Mouse (Mus musculus): ENCODE measurements around the gene Slc30a5. TPM values are rescaled to one million over a fixed set of nuclear protein-coding genes. Genes with fewer than 3 reads are reported as not detected.
A peak's percentile ranks its signal among the peaks of the same experiment; 100 is the strongest.
"Not testable (repeated sequence)": the region's sequence is repeated elsewhere in the genome, so short reads cannot be mapped to it uniquely, and the experiment has no call there.

Gene Slc30a5
- total RNA-seq, 2 experiments from 2014 or later = 32.7 to 38.1 TPM

DNA sequence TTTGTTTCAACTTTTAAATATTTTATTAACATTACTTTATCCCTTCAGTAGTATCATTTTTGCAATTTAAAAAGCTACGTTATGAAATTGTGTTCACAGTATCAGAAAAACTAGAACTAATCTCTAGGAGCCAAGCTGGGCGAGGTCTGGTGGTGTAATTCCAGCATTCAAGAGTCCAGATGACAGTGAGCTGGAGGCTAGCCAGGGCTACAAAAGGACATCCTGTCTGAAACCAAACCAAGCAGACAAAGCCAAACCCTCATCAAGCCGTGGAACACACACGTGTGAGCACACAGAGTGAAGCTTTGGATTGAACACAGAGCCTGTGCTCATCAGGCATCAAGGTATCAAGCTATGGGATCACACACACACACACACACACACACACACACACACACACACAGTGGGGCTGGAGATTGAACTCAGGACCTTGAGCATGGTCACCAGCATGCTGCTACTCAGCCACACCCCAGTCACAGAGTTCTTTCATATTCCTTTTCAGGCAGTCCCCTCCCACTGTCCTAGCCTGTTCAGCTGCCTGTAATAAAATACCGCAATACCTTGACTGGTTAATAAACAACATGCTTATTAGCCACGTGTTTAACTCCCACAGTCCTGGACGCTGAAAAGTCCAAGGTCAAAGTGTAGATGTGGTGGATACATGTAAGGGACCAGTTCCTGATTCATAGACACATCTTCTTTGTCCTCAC, 9.9 kb upstream of the Slc30a5 start:
- DNase-seq (ENCODE audit: low spot score in 2 of 2) = peak; percentile 31 to 32

DNA sequence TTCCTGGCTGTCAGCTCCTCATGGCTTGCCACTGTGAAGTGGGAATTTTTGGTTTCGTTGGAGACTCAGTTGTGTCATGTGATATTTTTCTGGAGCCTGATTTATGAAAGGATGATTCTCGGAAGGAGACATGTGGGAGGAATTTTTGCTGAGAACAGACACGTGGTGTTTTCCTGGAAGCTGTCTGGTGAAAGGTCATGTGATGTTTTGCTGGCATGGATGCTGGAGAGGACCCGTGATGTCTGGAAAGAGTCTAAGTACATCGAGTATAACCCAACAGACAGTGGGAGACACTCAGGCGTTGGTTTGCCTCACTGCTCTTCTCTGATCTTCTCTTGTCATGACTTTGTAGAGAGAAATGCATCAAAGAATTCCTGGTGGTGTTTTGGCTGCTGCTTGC, 8.5 kb upstream of the Slc30a5 start:
- no peak for DNase-seq (ENCODE audit: low spot score in 2 of 2)

DNA sequence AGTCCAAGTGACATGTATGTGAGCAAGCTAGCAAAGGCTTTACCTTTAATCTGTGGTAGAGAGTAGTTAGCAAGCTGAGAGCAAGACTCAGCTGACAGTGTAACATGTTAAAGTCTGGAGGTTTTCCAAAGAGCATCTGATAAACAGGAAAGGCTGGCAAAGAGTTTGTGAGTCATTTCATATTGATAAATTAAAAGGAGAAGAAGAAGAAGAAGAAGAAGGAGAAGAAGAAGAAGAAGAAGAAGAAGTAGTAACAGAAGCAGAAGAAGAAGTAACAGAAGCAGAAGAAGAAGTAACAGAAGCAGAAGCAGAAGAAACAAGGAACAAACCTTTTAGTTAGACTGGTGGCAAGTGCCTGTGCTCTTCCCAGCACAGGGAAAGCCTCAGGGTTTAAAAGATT, 1.6 kb upstream of the Slc30a5 start:
- DNase-seq (ENCODE audit: low spot score in 2 of 2) = no peak

DNA sequence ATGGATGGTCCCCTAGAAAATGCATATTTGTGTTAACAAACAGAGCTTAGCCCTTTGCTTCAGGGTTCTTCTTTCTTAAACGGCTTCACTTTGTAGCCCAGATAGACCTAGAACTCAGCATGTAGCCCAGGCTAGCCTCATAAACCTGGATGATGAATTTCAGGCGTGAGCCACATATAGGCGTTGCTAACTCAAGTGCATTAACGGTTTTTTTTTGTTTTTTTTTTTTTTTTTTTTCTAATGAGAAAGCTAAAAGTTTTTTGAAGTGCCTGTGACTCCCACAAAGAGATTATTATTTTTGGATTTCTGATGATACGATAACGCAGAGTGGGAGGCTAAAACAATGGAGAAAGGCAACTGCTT, 394 bp upstream of the Slc30a5 start:
- no peak for DNase-seq (ENCODE audit: low spot score in 2 of 2)

DNA sequence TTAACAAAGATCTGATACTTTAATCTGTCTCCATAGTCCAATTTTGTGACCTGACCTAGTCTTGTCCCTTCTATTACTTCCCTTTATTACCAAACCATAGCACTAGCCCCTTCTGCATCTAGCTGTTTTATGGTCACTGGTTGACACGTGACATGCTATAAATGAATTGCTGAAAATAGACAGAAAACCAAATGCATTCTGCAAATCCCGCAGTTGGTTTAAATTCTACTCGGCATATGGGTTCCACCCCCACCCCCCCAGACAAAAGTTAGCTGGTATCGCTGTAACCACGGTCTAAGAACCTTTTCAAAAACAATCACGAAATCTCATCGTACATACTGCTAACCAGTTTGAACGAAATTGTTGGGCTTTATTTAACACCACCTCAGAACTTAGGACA, 1.0 kb downstream of the Slc30a5 start:
- DNase-seq (ENCODE audit: low spot score in 2 of 2) = no peak

DNA sequence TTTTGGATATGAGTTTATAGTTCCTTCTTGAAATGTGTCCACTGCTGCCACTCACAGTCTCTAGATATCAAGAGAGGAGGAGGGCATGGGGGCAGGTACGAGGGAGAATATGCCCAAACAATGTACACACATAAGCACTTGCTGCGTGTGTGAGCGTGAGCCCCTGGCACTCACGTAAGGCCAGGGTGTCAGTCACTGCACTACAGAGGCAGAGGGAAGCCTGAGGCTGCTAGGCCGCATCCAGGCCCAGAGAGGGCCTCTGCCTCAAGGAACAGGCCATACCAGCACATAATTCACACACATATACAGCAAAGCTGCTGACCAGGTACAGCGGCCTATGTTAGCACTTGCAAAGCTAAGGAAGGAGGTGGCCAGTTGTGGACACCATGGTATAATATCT, 2.1 kb downstream of the Slc30a5 start:
- no peak for DNase-seq (ENCODE audit: low spot score in 2 of 2)

DNA sequence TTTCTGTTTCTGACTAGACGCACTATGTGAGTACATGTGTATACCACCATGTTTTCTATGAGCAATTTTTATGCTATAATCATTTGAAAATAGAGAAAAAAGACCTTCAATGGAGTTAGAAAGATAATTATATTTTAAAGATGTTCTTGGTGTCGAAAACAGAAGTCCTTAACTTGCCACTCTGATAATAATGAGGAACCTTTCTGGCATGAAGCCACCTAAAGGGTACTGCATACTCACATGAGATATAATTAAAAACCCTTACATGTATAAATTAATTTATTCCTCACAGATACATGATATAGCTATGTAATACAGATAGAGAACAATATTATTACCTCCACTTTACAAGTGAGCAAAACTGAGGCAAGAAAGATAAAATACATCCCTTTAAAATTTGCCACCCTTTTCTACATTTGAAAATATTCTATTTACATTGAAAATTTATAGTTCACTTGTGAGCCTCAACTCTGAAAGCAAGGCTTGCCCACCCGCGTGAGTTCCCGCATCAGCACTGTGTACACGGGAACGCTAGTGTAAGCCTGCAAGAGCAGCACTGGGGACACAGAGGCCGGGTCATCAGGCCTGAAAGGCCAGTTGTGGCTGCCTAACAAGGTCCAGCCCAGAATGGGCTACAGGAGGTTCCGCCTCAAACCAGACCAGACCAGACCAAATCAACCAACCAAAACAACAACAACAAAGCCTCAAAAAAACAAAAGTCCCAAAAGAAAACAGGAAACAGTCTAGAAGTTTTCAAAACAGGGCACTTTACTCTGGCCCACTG, 7.4 kb downstream of the Slc30a5 start:
- no peak for DNase-seq (ENCODE audit: low spot score in 2 of 2)

DNA sequence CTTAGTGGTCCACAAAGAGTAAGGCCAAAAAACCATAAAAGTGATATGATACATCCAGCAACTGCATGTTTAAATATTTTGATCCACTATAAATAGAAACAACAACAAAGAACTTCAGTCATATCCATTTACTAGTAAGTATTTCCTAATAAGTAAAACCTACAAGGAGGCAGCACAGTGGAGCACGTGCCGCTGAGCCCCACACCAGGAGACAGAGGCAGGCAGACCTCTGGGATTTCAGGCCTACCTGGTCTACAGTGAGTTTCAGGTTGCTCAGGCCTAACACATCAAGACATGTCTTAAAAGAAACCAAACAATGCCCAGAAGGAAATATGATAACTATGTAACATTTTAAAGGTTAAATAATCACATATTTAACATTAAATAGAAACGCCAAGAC, 8.3 kb downstream of the Slc30a5 start:
- no peak for DNase-seq (ENCODE audit: low spot score in 2 of 2)

DNA sequence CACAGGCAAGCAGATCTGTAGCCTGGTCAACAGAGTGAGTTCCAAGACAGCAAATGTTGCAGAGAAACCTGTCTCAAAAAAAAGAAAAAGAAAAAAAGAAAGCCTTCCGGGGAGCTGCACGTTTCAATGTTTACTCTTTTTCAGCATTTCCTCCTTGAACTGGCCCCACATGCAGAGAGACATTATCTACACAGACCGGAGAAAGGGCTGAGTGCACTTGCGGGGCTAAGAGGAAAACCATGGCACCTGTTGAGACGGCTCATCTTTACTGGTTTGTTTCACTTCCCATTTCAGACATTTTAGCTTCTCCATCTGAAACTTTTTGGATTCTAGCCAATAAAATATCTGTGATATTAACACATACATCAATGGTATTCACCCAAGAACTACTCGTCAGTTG, 8.9 kb downstream of the Slc30a5 start:
- DNase-seq (ENCODE audit: low spot score in 2 of 2) = no peak

DNA sequence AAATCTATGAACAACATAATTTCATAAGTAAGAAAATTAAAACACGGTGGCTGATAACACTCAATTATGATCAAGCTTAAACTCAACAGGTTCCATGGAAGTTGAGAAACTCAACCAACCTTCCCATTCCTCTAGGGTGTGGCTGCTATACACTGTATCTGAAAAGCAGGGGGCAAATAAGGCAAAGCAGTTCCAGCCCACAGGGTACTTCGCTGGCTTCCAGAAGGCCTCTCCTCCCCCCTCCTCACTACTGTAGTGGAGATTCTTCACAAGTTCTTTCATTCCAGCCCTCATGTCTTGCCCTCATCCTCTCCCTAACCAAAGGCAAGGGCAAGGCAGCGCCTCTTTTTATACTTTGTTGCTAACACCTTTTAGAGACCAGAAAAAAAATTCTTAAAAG, 9.4 kb downstream of the Slc30a5 start:
- DNase-seq (ENCODE audit: low spot score in 2 of 2) = no peak

DNA sequence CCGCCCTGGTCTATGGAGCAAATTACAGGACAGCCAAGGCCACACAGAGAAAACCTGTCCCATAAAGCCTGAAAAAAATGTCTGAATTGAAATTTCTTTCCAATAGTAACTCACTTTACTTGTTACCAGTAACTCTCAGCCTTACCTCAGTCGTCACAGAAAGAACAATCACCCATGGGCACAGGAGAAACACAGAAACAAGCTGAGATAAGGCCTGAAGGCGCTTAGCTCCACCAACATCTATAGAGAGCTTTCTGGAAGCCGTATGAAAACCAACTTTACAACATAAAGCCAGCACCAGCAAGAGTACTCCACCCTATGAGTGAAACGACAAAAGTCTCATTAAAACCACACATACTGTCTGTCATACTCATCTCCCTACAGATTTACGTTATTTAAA, 18.8 kb downstream of the Slc30a5 start:
- DNase-seq (ENCODE audit: low spot score in 2 of 2) = no peak

DNA sequence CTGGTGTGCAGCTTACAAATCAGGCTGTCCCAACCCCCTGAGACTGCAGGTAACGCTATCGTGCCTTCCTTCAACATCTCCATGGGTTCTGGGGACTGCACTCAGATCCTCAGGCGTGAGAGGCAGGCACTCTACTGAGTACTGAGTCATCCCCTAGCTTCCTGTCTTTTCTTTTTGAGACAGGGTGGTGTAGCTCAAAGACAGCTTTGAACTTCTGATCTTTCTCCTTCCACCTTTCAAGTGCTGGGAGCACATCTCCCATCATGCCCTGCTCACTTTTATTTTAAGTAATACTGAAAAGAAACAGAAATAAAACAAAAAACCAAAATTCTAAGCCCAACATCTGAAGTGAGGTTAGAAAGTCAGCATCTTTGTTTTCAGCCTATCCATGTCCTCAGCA, 27.5 kb downstream of the Slc30a5 start:
- no peak for DNase-seq (ENCODE audit: low spot score in 2 of 2)

DNA sequence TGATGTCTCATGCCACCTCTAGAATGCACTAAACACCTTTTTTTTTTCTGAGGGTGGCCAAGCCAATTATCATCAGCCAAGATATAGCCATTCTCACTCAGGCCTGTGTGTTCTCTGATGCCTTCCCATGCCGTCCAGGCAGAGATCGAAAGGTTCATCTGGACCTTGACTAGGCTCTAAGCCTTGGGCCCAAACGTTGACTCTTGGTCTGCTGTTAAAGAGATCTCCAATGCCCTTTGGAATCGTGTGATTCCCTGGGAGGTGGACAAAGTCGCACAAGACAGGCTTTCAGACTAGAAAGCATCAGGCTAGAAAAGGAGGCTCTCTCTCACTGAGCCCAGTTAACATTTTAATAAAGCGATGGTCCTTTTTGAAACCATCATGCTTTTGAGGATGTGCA, 36.1 kb downstream of the Slc30a5 start:
- DNase-seq (ENCODE audit: low spot score in 2 of 2) = no peak

DNA sequence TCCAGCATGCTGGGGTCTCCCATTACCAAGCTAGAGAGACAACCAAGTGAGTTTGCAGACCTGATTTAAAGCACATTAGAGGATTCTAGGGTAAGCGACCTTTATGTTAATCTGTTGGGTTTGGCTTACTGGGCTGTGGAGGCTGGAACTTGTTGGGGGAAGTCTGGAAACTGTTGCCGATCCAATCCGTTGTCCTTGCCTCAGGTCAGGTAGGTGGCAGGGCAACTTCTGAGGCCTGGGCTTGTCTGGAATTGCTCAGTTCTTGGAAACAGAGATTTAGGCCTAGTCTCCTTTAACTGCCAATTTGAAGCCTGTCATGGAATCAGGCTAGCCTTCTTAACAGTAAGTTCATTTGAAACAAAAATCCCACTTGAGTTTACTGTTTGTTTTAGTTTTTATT, 44.1 kb downstream of the Slc30a5 start:
- no peak for DNase-seq (ENCODE audit: low spot score in 2 of 2)

DNA sequence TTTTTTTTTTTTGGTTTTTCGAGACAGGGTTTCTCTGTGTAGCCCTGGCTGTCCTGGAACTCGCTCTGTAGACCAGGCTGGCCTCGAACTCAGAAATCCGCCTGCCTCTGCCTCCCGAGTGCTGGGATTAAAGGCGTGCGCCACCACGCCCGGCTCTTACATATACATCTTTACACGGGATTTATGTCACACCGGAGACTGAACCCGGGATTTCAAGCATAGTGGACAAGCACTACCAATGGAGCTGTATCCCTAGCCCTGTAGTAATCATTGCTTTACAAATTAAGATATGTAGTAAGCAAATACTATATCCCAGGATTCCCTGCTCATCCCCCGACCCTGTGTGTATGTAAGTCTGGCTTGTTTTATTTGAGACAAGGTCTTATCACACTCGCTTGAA, 45.2 kb downstream of the Slc30a5 start:
- not testable (repeated sequence) for DNase-seq (ENCODE audit: low spot score in 2 of 2)

DNA sequence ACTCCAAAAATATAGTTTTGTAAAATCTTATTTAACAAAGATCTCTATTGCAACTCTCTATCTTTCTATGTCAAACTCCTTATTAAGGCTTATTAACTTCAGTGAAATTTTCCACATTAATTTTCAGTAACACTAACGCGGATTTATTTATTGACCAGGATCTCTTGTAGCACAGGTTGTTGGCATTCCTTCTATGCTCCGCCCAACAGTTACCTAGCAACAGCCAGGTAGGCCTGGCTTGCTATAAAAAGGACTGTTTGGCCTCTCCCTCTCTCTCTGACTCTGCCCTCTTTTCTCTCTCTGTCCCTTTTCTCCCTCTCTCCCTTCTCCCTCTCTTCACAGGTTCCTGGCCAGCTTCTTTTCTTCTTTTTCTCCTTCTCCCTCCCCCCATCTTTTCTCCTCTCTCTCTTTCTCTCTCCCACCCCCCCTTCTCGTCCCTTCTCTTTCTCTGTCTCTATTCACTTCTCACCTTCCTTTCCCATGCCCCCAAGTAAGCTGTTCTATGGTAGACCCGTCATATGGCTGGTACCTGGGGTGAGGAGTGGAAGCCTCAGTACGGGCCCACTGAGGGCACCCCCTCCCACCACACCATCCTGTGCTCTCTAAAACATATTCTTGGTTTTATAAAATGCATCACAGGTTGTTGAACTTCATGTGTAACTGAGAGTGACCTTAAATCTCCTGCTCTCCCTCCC, 45.8 kb downstream of the Slc30a5 start:
- no peak for DNase-seq (ENCODE audit: low spot score in 2 of 2)

DNA sequence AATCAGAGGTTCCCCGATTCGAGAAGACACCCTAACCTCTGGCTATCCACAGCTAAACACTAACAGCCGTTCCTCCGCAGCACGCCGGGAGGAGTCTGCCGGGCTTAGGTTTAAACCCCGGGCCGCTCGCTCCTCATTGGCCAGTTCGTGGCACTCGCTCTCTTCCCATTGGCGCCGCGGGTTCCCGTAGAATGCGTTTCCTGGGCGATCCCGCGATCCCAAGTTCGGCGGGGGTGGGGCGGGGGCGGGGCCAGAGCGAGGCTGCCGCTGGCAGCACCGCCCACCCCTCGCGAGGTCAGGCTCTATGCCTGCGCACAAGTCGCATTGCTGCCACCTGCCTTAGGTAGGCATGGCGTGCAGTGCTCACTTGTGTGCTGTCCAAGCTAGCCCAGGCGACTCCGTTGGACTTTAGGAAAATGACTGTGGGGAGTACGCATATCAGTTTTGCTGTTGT, 46.8 kb downstream of the Slc30a5 start, which contains the start of gene Ccnb1:
Ccnb1 (minus strand) TSS at position 157 of the 454 bp plus-strand sequence.
- peak; percentile 89 to 93 for DNase-seq (ENCODE audit: low spot score in 2 of 2)

DNA sequence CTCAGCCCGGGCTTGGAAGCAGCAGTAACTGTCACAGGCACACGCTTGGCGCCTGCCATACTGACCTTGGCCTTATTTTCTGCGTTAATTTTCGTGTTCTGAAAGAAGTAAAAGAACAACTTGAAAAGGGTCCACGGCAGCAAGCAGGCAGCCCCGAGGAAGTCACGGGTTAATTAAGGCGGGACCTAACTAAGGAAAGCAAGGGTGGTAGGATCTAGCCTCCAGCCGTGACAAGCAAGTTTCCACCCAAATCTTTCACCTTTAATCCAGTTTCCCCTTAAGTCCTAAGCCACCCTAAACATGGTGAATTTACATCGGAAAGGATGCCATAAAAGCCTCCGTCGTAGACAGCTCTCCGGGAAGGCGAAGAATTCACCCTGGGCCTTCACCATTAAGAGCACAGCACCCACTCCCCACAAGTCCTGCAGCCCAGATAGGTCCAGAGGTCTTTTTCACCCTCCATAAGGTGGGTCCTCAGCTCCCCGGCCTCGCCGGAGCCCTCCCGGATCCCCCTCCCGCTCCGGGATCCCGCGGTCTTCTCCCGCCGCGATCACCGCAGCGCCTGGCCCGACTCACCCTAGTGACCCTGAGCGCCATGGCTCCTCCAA, 47.3 kb downstream of the Slc30a5 start:
- no peak for DNase-seq (ENCODE audit: low spot score in 2 of 2)

DNA sequence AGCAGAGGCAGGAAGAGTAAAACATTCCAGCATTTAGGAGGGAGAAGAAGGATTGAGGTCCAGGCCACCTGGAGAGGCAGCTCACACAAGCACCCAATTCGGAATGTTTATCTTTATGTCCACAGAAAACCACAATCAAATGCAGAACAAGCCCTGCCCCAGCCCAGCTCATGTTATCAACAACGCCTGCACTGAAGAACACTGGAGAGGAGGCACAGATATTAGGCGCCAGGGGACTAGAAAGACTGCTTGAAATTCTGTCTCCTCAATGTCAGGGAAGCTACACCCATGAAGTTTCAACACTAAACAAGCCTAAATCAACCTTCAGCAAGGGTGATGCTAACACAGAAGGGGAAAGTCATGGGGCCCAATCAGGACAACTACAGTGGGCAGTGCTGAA, 55.7 kb downstream of the Slc30a5 start:
- DNase-seq (ENCODE audit: low spot score in 2 of 2) = no peak

DNA sequence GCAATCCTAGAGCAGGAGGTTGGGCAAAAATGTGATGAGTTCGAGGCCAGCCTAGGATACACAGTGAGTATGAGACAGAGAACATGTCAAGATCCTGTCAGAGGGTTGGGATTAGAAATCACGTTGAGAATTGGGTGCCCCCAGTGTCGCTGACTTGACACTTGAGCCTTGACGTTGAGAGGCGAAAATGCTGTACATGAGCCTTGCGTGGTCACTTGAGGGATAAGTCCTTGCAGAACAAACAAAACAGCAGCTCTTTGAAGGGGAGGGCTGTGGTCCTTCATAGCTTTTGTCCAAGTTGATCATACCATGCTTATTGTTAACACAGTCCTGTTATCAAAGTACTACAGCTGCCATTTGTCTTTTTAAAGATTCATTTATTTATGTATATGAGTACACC, 56.5 kb downstream of the Slc30a5 start:
- no peak for DNase-seq (ENCODE audit: low spot score in 2 of 2)

DNA sequence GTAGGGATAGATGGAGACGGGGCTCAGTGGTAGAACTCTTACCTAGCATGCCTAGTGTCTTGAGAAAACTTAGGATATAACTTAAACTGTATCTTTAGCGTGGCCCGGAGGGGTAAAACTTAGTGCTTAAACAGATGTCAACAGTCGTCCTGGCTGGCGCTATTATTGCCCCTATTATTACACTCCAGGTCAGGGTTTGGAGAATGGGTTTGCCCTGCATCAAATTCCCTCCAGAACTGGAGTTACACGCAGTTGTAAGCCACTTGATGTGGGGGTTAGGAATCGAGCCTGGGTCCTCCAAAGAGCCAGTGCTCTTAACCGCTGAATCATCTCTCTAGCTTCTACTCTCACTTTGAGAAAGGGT, 57.2 kb downstream of the Slc30a5 start:
- DNase-seq (ENCODE audit: low spot score in 2 of 2) = no peak
